Mouse (Mus musculus): ENCODE measurements around the gene Dcps. TPM values are rescaled to one million over a fixed set of nuclear protein-coding genes. Genes with fewer than 3 reads are reported as not detected.

Dcps gene
- polyA plus RNA-seq, 1 experiment, result 27.0 TPM

DNA sequence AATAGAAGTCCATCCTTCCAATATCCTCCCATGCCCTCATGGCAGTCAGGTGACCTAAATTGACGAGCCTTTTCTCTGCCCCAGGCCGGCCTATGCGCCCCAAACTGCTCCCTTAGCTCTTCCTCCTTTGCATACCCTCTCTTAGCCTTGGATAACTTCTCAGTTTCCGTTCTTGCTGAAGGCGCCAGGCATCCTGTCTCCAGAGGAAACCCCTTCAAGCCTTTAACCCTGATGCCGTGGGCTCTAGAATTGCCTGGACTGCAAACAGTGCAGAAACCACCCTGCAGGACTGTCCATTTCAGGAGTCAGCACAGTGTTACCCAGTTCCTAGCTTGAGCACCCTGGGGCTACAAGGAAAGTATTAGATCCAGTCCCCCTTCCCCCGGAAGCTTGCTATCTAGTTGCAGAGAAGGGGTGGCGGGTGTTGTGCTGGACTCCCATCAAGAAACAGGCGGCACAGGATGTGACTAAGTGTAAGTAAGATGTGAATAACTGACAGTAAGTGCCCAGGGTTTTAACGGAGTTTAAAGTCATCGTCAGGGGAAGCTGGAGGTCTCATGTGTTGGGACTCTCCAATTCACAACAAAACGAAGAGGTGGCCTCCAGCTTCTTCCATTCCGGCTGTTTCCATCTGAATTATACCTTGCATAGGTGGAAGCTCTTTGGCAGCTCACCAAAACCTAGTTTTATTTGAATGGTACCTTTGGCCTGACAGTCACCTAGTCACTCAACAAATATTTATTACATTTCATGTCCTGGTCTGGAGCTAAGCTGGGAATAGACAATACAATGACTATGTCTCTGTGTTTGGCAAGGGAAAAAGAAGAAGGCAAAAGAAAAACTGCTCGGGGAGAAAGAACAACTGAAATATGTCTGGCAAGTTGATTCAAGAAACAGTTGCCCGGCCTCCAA, 58.2 kb downstream of the Dcps start:
- WGBS, result 11% methylated on average over 15 of the region's 15 CpGs
- H3K4me1 ChIP-seq (ENCODE audit: control insufficient read depth, insufficient read depth, insufficient read length), result peaks cover 8% of the 10 kb centered on the region; the same call in 1 of the 2 replicates
- no peaks in the 10 kb centered on the region for H3K27me3 ChIP-seq (ENCODE audit: control insufficient read depth, insufficient read depth, low read length)
- H3K27ac ChIP-seq (ENCODE audit: insufficient read depth, low read length), result peak overlapping the region; percentile 90
- H3K4me3 ChIP-seq (ENCODE audit: extremely low read depth, insufficient read depth, insufficient read length), result peak overlapping the region; percentile 62; the same call in 1 of the 2 replicates
- H3K36me3 ChIP-seq (ENCODE audit: control insufficient read depth, insufficient read depth, low read length), result no peaks in the 10 kb centered on the region
- TF ChIP-seq POLR2A (IDR thresholded peaks at IDR 0.05; ENCODE audit: low read depth, low read length) (peak; percentile 1; the same call in 1 of the 2 replicates), CTCF (IDR thresholded peaks at IDR 0.05; ENCODE audit: extremely low read depth, insufficient read depth, insufficient read length, insufficient replicate concordance) (no peak)
- DNase-seq (ENCODE audit: low read depth in 1 of 2, low spot score in 2 of 2), result no peak

DNA sequence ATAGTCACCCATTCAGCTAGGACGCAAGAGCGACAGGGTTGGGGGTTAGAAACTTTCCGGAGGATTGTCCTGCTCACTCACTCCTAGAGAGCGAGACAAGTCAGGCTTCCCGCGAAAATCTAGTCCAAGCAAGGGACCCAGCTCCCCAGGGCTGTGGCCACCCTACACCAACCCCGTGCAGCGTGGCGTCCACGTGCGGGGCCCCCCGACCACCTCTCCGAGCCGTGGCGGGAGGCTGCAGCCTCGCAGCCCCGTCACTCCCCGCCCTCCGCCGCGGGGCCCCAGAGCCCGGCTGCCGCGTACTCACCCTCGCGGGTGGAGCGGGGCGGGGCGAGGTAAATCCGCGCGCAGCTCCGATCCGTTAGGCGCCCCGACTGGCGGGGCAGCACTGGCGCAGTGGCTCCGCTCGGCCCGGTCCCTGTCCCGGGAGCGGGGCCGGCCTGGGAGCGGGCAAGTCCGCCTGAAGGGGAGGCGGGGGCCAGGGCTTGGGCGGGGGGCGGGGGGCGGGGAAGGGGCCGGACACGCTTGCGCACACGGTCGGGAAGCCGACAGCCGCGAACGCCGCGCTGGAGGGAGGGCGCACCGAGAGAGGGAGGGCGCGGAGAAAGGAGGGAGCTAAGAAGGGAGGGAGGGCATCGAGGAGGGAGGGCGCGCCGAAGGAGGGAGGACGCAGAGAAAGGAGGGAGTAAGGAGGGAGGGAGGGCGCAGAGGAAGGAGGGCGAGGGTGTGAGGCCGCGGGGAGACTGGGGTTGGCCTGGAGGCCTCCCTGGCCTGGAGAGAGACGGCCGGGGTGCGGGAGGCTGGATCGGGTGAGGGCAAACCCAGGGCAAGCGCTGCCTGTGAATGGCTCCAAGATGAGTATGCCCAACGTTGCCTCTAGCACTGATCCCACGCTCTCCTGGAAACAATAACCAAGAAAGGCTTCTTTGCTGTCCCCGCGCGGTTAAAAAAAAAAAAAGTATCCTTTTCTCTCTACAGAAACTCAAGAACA, 59.2 kb downstream of the Dcps start:
- peak overlapping the region; percentile 90 for H3K27ac ChIP-seq (ENCODE audit: insufficient read depth, low read length)
- peak overlapping the region; percentile 62 for H3K4me3 ChIP-seq (ENCODE audit: extremely low read depth, insufficient read depth, insufficient read length)
- WGBS, result 1% methylated on average over 54 of the region's 84 CpGs
- TF ChIP-seq POLR2A (IDR thresholded peaks at IDR 0.05; ENCODE audit: low read depth, low read length) (peak; percentile 17; the same call in 1 of the 2 replicates), CTCF (IDR thresholded peaks at IDR 0.05; ENCODE audit: extremely low read depth, insufficient read depth, insufficient read length, insufficient replicate concordance) (no peak)
- H3K4me1 ChIP-seq (ENCODE audit: control insufficient read depth, insufficient read depth, insufficient read length), result peaks cover 5% of the 10 kb centered on the region; the same call in 1 of the 2 replicates
- peak in 1 of 2 experiments; percentile 69 for DNase-seq (ENCODE audit: low read depth in 1 of 2, low spot score in 2 of 2)
- no peaks in the 10 kb centered on the region for H3K27me3 ChIP-seq (ENCODE audit: control insufficient read depth, insufficient read depth, low read length)
- H3K36me3 ChIP-seq (ENCODE audit: control insufficient read depth, insufficient read depth, low read length), result no peaks in the 10 kb centered on the region

DNA sequence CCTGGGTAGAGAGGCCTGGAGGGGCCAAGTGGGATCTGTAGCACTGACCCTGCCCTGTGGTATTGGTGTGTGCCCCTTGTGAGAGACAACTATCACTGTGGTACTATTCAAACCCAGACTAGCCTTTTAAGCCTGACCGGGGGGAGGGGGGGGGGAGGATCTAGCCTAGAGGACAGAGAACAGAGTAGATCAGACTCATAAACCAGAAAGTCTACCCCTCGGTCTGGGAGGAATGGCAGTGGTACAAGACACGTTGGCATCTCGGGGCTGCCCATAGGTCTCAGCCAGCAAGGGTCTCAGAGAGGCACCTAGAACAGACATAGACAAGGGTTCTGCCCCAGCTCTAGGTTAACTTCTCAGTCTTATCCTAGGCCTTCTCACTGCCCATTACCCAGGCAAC, 60.1 kb downstream of the Dcps start:
- Histone ChIP-seq H3K27ac (ENCODE audit: insufficient read depth, low read length) (peak overlapping the region; percentile 73), H3K4me3 (ENCODE audit: extremely low read depth, insufficient read depth, insufficient read length) (peak overlapping the region; percentile 62), H3K36me3 (ENCODE audit: control insufficient read depth, insufficient read depth, low read length) (no peaks in the 10 kb centered on the region), H3K27me3 (ENCODE audit: control insufficient read depth, insufficient read depth, low read length) (no peaks in the 10 kb centered on the region), H3K4me1 (ENCODE audit: control insufficient read depth, insufficient read depth, insufficient read length) (peaks cover 5% of the 10 kb centered on the region; the same call in 1 of the 2 replicates)
- no peak for DNase-seq (ENCODE audit: low read depth in 1 of 2, low spot score in 2 of 2)
- WGBS, result 5% methylated on average over 4 of the region's 4 CpGs
- no peak for TF ChIP-seq CTCF (IDR thresholded peaks at IDR 0.05; ENCODE audit: extremely low read depth, insufficient read depth, insufficient read length, insufficient replicate concordance)
- no peak for TF ChIP-seq POLR2A (IDR thresholded peaks at IDR 0.05; ENCODE audit: low read depth, low read length)

DNA sequence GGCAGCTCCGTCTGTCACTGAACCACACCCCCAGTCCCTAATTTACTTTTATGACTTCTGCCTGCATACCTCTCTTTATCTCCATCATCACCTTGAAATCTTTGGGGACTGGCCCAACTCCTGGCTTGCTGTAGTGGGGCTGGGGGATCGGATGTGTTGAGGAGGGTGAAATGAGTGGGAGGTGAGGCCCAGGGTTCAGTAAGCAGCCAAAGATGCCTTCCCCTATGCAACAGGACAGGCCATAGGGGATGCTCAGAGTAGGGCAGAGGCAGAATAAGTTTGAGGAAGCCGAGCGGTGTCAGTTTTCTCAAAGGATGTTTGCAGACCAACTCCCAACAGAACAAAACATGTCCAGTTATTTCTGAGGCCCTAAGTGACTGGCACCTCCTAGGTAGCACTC, 60.6 kb downstream of the Dcps start:
- Histone ChIP-seq H3K36me3 (ENCODE audit: control insufficient read depth, insufficient read depth, low read length) (no peaks in the 10 kb centered on the region), H3K27me3 (ENCODE audit: control insufficient read depth, insufficient read depth, low read length) (no peaks in the 10 kb centered on the region), H3K4me3 (ENCODE audit: extremely low read depth, insufficient read depth, insufficient read length) (peak overlapping the region; percentile 62), H3K4me1 (ENCODE audit: control insufficient read depth, insufficient read depth, insufficient read length) (peaks cover 5% of the 10 kb centered on the region; the same call in 1 of the 2 replicates), H3K27ac (ENCODE audit: insufficient read depth, low read length) (peak overlapping the region; percentile 73; the same call in 1 of the 2 replicates)
- DNase-seq (ENCODE audit: low read depth in 1 of 2, low spot score in 2 of 2), result no peak
- WGBS, result 59% methylated on average over 4 of the region's 4 CpGs
- TF ChIP-seq POLR2A (IDR thresholded peaks at IDR 0.05; ENCODE audit: low read depth, low read length) (no peak), CTCF (IDR thresholded peaks at IDR 0.05; ENCODE audit: extremely low read depth, insufficient read depth, insufficient read length, insufficient replicate concordance) (no peak)

DNA sequence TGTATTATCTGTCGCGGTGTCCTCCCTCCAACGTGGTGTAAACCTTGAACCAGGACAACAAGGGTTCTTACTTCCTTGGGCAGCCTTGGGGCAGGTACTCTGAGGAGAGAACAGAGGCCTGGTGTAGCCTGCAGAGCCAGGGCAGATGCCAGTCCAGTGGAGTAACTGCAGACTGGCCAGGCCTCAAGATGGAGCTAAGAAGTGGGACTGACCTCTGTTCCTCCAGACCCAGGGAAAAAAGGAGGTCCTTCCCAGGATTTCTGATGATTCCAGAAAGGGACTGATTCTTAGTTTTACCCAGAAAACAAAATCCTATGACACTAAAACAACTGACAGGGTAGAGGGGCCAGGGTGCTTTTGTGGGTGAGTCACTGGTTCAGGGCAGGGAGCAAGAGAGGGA, 61.6 kb downstream of the Dcps start:
- 77% methylated on average over 3 of the region's 3 CpGs for WGBS
- Histone ChIP-seq H3K27ac (ENCODE audit: insufficient read depth, low read length) (no peak overlapping the region), H3K27me3 (ENCODE audit: control insufficient read depth, insufficient read depth, low read length) (no peaks in the 10 kb centered on the region), H3K36me3 (ENCODE audit: control insufficient read depth, insufficient read depth, low read length) (no peaks in the 10 kb centered on the region), H3K4me1 (ENCODE audit: control insufficient read depth, insufficient read depth, insufficient read length) (peaks cover 5% of the 10 kb centered on the region; the same call in 1 of the 2 replicates), H3K4me3 (ENCODE audit: extremely low read depth, insufficient read depth, insufficient read length) (no peak overlapping the region)
- DNase-seq (ENCODE audit: low read depth in 1 of 2, low spot score in 2 of 2), result no peak
- no peak for TF ChIP-seq CTCF (IDR thresholded peaks at IDR 0.05; ENCODE audit: extremely low read depth, insufficient read depth, insufficient read length, insufficient replicate concordance)
- no peak for TF ChIP-seq POLR2A (IDR thresholded peaks at IDR 0.05; ENCODE audit: low read depth, low read length)

DNA sequence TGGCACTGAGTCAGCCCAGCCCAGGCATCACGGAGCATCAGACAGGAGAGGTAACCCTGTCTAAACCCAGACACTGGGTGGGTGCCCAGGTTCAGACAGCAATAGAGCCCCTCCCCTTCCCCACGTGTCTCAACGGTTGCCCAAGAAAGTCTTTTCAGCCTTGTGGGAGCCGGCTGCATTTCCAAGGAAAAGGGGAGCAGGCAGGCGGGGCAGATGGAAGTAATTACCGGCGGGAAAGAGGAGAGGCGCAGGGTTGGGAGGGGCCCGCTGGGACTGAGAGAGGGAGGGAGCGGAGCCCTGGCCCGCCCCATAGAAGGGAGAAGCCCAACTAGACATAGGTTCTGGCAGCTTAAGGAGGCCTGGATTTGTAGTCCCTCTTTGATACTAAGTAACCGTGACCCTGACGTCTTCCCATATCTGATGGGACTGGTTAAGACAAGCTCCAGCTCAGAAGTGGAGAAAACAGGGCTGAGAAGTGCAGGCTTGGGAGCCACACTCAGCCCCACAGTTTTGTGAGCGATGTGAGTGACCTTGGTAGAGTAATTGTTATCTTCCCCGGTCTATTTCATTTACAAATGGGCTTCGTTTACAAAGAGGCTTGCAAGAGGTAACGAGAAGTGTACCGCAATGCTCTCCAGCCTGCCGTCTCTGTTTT, 63.8 kb downstream of the Dcps start:
- no peaks in the 10 kb centered on the region for H3K27me3 ChIP-seq (ENCODE audit: control insufficient read depth, insufficient read depth, low read length)
- no peak overlapping the region for H3K27ac ChIP-seq (ENCODE audit: insufficient read depth, low read length)
- peaks cover 9% of the 10 kb centered on the region; the same call in 1 of the 2 replicates for H3K4me1 ChIP-seq (ENCODE audit: control insufficient read depth, insufficient read depth, insufficient read length)
- DNase-seq (ENCODE audit: low read depth in 1 of 2, low spot score in 2 of 2), result no peak
- no peaks in the 10 kb centered on the region for H3K36me3 ChIP-seq (ENCODE audit: control insufficient read depth, insufficient read depth, low read length)
- H3K4me3 ChIP-seq (ENCODE audit: extremely low read depth, insufficient read depth, insufficient read length), result no peak overlapping the region
- TF ChIP-seq CTCF (IDR thresholded peaks at IDR 0.05; ENCODE audit: extremely low read depth, insufficient read depth, insufficient read length, insufficient replicate concordance) (no peak), POLR2A (IDR thresholded peaks at IDR 0.05; ENCODE audit: low read depth, low read length) (no peak)
- 84% methylated on average over 19 of the region's 19 CpGs for WGBS

All from spleen, adult 2 months (tissue).